Mouse (Mus musculus) megakaryocyte progenitor cell, adult 5-6 weeks (primary cell): ENCODE measurements around the gene Krtap5-1. TPM values are rescaled to one million over a fixed set of nuclear protein-coding genes. Genes with fewer than 3 reads are reported as not detected.
"Not testable (repeated sequence)": the region's sequence is repeated elsewhere in the genome, so short reads cannot be mapped to it uniquely, and the experiment has no call there.

Experiments used
- ATAC-seq: replicated peaks from 2 replicates; pipeline ENCODE4 v1.8.0; 2016; ENCODE audit warnings: mild to moderate bottlenecking, moderate TSS enrichment, inconsistent platforms; ENCODE audit not compliant: poor library complexity
- total RNA-seq, 2 experiments: library from RNA; stranded (forward) in 1 of 2; stranded (reverse) in 1 of 2; fragments of 157-497, 149-512 nt in 1 of 2; fragments of 200-1000 nt in 1 of 2; gene quantifications; 2 replicates each; pipeline versions ENCODE4 v1.2.3 to v1.2.4; 2015 to 2017

Krtap5-1 gene
- total RNA-seq, 2 experiments from 2014 or later = not detected

GRCm38 (mm10) chr7:142303929-142304328 is 7.0 kb upstream of the Krtap5-1 start:
- not testable (repeated sequence) for ATAC-seq

DNA sequence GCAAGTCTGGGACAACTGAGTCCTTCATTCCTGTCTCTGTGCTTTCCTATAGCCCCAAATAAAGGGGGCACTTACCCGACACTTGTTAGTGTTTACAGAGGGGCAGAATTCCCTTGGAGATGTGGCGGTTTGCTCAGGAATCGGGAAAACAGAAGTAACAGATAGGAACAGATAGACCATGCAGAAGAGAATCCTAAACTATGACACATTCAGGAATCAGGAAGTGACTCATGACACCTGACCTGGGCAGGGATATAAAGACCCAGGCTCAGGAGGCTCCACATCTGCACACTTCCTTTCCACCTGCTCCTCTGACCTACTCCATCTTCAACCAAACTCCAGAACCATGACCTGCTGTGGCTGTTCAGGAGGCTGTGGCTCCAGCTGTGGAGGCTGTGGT is 6.3 kb upstream of the Krtap5-1 start, which contains the start of gene Krtap5-4:
Gene Krtap5-4 (plus strand): TSS at position 301 of the 400 bp plus-strand sequence.
- ATAC-seq = no peak

GRCm38 (mm10) chr7:142296108-142296507 is 810 bp downstream of the Krtap5-1 start:
- ATAC-seq = not testable (repeated sequence)

DNA sequence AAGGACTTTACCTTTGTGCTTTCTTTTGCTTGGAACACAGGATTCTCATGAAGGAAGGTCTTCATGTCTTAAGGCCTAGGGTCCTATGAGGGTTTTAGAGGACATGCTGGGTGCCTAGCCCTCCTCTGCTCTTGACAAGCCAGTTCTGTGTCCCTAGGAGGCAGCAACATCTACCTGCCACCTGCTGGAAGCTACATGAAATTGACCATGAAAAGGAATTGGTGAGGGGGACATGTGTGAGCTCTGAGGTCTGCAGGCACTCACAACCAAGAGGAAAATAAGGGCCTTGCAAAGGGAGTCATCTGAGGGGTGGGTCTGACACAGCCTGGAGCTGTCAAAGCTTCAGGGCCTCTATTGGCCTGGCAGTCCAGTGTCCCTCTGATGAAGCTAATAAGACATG is 1.5 kb downstream of the Krtap5-1 start:
- no peak for ATAC-seq

DNA sequence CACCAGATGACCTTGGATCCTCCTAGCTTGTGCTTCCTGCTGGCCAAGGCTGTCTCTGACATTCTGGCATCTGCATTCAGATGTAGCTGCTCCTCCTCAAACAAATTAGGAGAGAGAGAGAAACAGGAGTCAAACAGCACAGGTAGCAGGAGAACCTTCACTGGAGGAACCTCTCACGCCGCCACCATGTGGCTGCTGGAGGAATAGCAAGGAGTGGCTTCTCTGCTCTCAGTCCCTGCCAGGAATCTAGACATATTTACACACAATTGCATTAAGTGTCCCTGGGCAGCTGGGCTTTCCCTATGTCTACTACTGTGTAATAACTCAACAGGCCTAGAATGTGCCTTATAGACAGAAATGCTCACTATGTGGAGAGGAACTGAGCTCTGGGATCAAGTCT is 3.1 kb downstream of the Krtap5-1 start:
- peak; percentile 86 for ATAC-seq

GRCm38 (mm10) chr7:142285910-142286612 is 10.9 kb downstream of the Krtap5-1 start:
- ATAC-seq = not testable (repeated sequence)

- peak; percentile 37 for ATAC-seq
Observed at GRCm38 (mm10) chr7:142285130-142285835, 11.6 kb downstream of the Krtap5-1 start.

GRCm38 (mm10) chr7:142284615-142285080 is 12.3 kb downstream of the Krtap5-1 start:
- ATAC-seq = peak; percentile 71

- ATAC-seq = peak; percentile 82
Observed at GRCm38 (mm10) chr7:142284023-142284591, 12.8 kb downstream of the Krtap5-1 start.

DNA sequence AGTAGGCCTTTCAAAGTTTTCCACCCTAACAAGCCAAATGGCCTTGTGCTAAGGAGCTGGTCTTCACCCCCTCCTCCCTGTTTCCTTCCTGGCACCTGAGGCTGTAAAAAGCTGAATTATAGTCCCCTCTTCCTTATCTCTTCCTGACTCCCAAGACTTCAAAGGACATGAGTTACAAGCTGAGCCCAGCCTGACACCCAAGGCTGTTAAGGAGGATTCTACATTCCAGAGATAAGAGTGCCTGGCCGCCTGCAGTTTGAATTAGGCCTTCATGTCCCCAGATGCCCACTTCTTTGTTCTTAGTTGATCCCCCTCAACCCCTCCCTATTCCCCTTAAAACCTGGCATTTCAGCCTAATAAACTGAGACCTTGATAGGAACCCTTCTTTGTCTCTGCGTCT is 14.1 kb downstream of the Krtap5-1 start:
- ATAC-seq = not testable (repeated sequence)

DNA sequence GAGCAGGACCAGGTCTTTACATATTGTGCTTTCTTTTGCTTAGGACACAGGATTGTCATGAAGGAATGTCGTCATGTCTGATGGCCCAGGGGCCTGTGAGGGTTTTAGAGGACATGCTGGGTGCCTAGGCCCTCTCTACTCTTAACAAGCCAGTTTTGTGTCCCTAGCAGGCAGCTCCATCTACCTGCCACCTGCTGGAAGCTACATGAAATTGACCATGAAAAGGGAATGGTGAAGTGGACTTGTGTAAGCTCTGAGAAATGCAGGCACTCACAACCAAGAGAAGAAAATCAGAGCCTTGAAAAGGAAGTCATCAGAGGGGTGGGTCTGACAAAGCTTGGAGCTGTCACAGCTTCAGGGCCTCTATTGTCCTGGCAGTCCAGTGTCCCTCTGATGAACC is 17.6 kb downstream of the Krtap5-1 start:
- ATAC-seq = not testable (repeated sequence)

DNA sequence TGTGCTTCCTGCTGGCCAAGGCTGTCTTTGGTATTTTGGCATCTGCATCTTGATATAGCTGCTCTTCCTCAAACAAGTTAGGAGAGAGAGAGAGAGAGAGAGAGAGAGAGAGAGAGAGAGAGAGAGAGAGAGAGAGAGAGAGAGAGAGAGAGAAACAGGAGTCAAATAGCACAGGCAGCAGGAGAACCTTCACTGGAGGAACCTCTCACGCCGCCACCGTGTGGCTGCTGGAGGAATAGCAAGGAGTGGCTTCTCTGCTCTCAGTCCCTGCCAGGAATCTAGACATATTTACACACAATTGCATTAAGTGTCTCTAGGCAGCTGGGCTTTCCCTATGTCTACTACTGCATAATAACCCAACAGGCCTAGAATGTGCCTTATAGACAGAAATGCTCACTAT is 18.7 kb downstream of the Krtap5-1 start:
- ATAC-seq = peak; percentile 96

GRCm38 (mm10) chr7:142274263-142274662 is 22.7 kb downstream of the Krtap5-1 start, which contains the start of gene Gm4559:
Gene Gm4559, minus strand, starts transcription at chr7:142274363.
- ATAC-seq = not testable (repeated sequence)

DNA sequence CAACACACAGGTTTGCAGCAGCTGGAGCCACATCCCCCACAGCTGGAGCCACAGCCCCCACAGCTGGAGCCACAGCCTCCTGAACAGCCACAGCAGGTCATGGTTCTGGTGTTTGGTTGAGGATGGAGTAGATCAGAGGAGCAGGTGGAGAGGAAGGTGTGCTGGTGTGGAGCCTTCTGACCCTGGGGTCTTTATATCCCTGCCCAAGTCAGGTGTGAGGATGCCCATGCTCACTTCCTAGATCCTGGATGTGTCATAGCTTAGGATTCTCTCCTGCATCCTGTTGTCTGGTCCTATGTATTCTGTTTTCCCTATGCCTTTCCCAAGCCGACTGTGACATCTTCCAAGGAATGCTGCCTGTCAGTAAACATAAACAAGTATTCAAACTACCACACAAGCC is 38.7 kb downstream of the Krtap5-1 start, which contains the start of gene Gm2431:
Gene Gm2431 (minus strand): TSS at position 101 of the 400 bp plus-strand sequence.
- not testable (repeated sequence) for ATAC-seq

GRCm38 (mm10) chr7:142255517-142255916 is 41.4 kb downstream of the Krtap5-1 start:
- peak; percentile 85 for ATAC-seq

GRCm38 (mm10) chr7:142249824-142250223 is 47.1 kb downstream of the Krtap5-1 start:
- peak; percentile 61; the same call in 1 of the 2 replicates for ATAC-seq

Other genes with a start within 250 kb of the Krtap5-1 start
- gene Mob2, start 236.1 kb downstream of the Krtap5-1 start, total RNA-seq (2015) = 45.3 and 45.9 TPM in 2 replicates
- 45.9 and 47.1 TPM in 2 replicates for gene Mob2, start 236.1 kb downstream of the Krtap5-1 start, total RNA-seq (2017)
- gene Dusp8, start 201.3 kb downstream of the Krtap5-1 start, total RNA-seq (2015) = 0.12 TPM in 1 of 2 replicates, not detected in the other
- not detected in 2 replicates for gene Dusp8, start 201.3 kb downstream of the Krtap5-1 start, total RNA-seq (2017)
- not detected in 2 replicates for gene Gm45618, start 176.4 kb downstream of the Krtap5-1 start, total RNA-seq (2015)
- not detected in 2 replicates for gene Gm45618, start 176.4 kb downstream of the Krtap5-1 start, total RNA-seq (2017)
- not detected in 2 replicates for gene Gm39115, start 161.1 kb downstream of the Krtap5-1 start, total RNA-seq (2015)
- gene Gm39115, start 161.1 kb downstream of the Krtap5-1 start, total RNA-seq (2017) = not detected in 2 replicates
- not detected in 2 replicates for gene Gm45337, start 152.5 kb downstream of the Krtap5-1 start, total RNA-seq (2015)
- gene Gm45337, start 152.5 kb downstream of the Krtap5-1 start, total RNA-seq (2017) = not detected in 2 replicates
- gene Gm29735, start 140.0 kb downstream of the Krtap5-1 start, total RNA-seq (2015) = not detected in 2 replicates
- gene Gm29735, start 140.0 kb downstream of the Krtap5-1 start, total RNA-seq (2017) = not detected in 2 replicates
- gene Gm4553, start 131.4 kb downstream of the Krtap5-1 start, total RNA-seq (2015) = not detected in 2 replicates
- not detected in 2 replicates for gene Gm4553, start 131.4 kb downstream of the Krtap5-1 start, total RNA-seq (2017)
- not detected in 2 replicates for gene Krtap5-2, start 121.1 kb downstream of the Krtap5-1 start, total RNA-seq (2015)
- gene Krtap5-2, start 121.1 kb downstream of the Krtap5-1 start, total RNA-seq (2017) = not detected in 2 replicates
- not detected in 2 replicates for gene Gm10153, start 106.7 kb downstream of the Krtap5-1 start, total RNA-seq (2015)
- gene Gm10153, start 106.7 kb downstream of the Krtap5-1 start, total RNA-seq (2017) = not detected in 2 replicates
- not detected in 2 replicates for gene Krtap5-3, start 95.8 kb downstream of the Krtap5-1 start, total RNA-seq (2015)
- gene Krtap5-3, start 95.8 kb downstream of the Krtap5-1 start, total RNA-seq (2017) = not detected in 2 replicates
- gene Gm7579, start 85.3 kb downstream of the Krtap5-1 start, total RNA-seq (2015) = not detected in 2 replicates
- not detected in 2 replicates for gene Gm7579, start 85.3 kb downstream of the Krtap5-1 start, total RNA-seq (2017)
- not detected in 2 replicates for gene Krtap5-5, start 67.1 kb downstream of the Krtap5-1 start, total RNA-seq (2015)
- gene Krtap5-5, start 67.1 kb downstream of the Krtap5-1 start, total RNA-seq (2017) = not detected in 2 replicates
- gene Gm40460, start 56.0 kb downstream of the Krtap5-1 start, total RNA-seq (2015) = not detected in 2 replicates
- not detected in 2 replicates for gene Gm40460, start 56.0 kb downstream of the Krtap5-1 start, total RNA-seq (2017)
- not detected in 2 replicates for gene Gm2431, start 38.8 kb downstream of the Krtap5-1 start, total RNA-seq (2015)
- gene Gm2431, start 38.8 kb downstream of the Krtap5-1 start, total RNA-seq (2017) = not detected in 2 replicates
- not detected in 2 replicates for gene Gm4559, start 22.8 kb downstream of the Krtap5-1 start, total RNA-seq (2015)
- gene Gm4559, start 22.8 kb downstream of the Krtap5-1 start, total RNA-seq (2017) = not detected in 2 replicates
- gene Krtap5-4, start 6.4 kb upstream of the Krtap5-1 start, total RNA-seq (2015) = not detected in 2 replicates
- gene Krtap5-4, start 6.4 kb upstream of the Krtap5-1 start, total RNA-seq (2017) = not detected in 2 replicates
- not detected in 2 replicates for gene Ifitm10, start 76.6 kb upstream of the Krtap5-1 start, total RNA-seq (2015)
- not detected in 2 replicates for gene Ifitm10, start 76.6 kb upstream of the Krtap5-1 start, total RNA-seq (2017)
- not detected in 2 replicates for gene Gm49369, start 85.5 kb upstream of the Krtap5-1 start, total RNA-seq (2015)
- gene Gm49369, start 85.5 kb upstream of the Krtap5-1 start, total RNA-seq (2017) = 25.2 and 59.0 TPM in 2 replicates
- gene Ctsd, start 90.9 kb upstream of the Krtap5-1 start, total RNA-seq (2015) = 115 and 133 TPM in 2 replicates
- 129 and 170 TPM in 2 replicates for gene Ctsd, start 90.9 kb upstream of the Krtap5-1 start, total RNA-seq (2017)
- not detected in 2 replicates for gene Syt8, start 137.7 kb upstream of the Krtap5-1 start, total RNA-seq (2015)
- gene Syt8, start 137.7 kb upstream of the Krtap5-1 start, total RNA-seq (2017) = not detected in 2 replicates
- gene Tnni2, start 144.7 kb upstream of the Krtap5-1 start, total RNA-seq (2015) = 6.0 and 8.0 TPM in 2 replicates
- 2.4 and 7.7 TPM in 2 replicates for gene Tnni2, start 144.7 kb upstream of the Krtap5-1 start, total RNA-seq (2017)
- 45.9 and 75.5 TPM in 2 replicates for gene Lsp1, start 163.7 kb upstream of the Krtap5-1 start, total RNA-seq (2015)
- 65.5 and 67.5 TPM in 2 replicates for gene Lsp1, start 163.7 kb upstream of the Krtap5-1 start, total RNA-seq (2017)
- gene Tnnt3, start 201.7 kb upstream of the Krtap5-1 start, total RNA-seq (2015) = 0.20 TPM in 1 of 2 replicates, not detected in the other
- gene Tnnt3, start 201.7 kb upstream of the Krtap5-1 start, total RNA-seq (2017) = not detected in 2 replicates
- 10.4 and 11.8 TPM in 2 replicates for gene Mrpl23, start 235.6 kb upstream of the Krtap5-1 start, total RNA-seq (2015)
- 45.9 and 63.4 TPM in 2 replicates for gene Mrpl23, start 235.6 kb upstream of the Krtap5-1 start, total RNA-seq (2017)